Mouse (Mus musculus) MEL (cell line): ENCODE measurements around the gene Clic4. TPM values are rescaled to one million over a fixed set of nuclear protein-coding genes. Genes with fewer than 3 reads are reported as not detected.

Source experiments
- DNase-seq: peaks from one replicate; pipeline ENCODE4 v3.0.0; 2011; ENCODE audit warnings: low read depth, low spot score
- H3K27ac ChIP-seq: 2 replicates; pipeline ENCODE4 v1.5.1; 2012; ENCODE audit warnings: low read depth, mild to moderate bottlenecking, control low read depth, low read length, moderate library complexity; ENCODE audit not compliant: control insufficient read depth
- H3K27me3 ChIP-seq, 2 experiments: fragments of 150-350 bp in 1 of 2; sonication (generic) in 1 of 2; 2 replicates each; pipeline ENCODE4 v1.6.1; 2012; ENCODE audit warnings: low read length in 2 of 2, mild to moderate bottlenecking in 2 of 2, improper control_type of control experiment in 1 of 2, moderate library complexity in 1 of 2; ENCODE audit not compliant: insufficient read depth in 2 of 2, control insufficient read depth in 1 of 2
- H3K36me3 ChIP-seq, 2 experiments: 2 replicates each; pipeline ENCODE4 v1.6.1; 2012 to 2014; ENCODE audit warnings: low read length in 2 of 2, improper control_type of control experiment in 1 of 2, inconsistent platforms in 1 of 2, mild to moderate bottlenecking in 1 of 2; ENCODE audit not compliant: insufficient read depth in 2 of 2, control insufficient read depth in 1 of 2
- H3K4me1 ChIP-seq, 2 experiments: fragments of 150-350 bp in 1 of 2; sonication (generic) in 1 of 2; 2 replicates each; pipeline ENCODE4 v1.6.1; 2012; ENCODE audit warnings: low read length in 2 of 2, improper control_type of control experiment in 1 of 2, mild to moderate bottlenecking in 1 of 2; ENCODE audit not compliant: insufficient read depth in 2 of 2, control insufficient read depth in 1 of 2
- H3K4me3 ChIP-seq, 2 experiments: fragments of 150-350 bp in 1 of 2; sonication (generic) in 1 of 2; 2 replicates each; pipeline ENCODE4 v1.5.1; 2012; ENCODE audit warnings: low read depth in 2 of 2, low read length in 2 of 2, mild to moderate bottlenecking in 2 of 2, moderate library complexity in 2 of 2, control low read depth in 1 of 2, improper control_type of control experiment in 1 of 2; ENCODE audit not compliant: control insufficient read depth in 1 of 2, insufficient read depth in 1 of 2
- H3K79me2 ChIP-seq: 2 replicates; pipeline ENCODE4 v1.6.1; 2012; ENCODE audit warnings: mild to moderate bottlenecking, low read length, moderate library complexity; ENCODE audit not compliant: control insufficient read depth, poor library complexity, insufficient read depth
- H3K9ac ChIP-seq: 2 replicates; pipeline ENCODE4 v1.6.1; 2012; ENCODE audit warnings: low read depth, mild to moderate bottlenecking, control low read depth, low read length, moderate library complexity; ENCODE audit not compliant: control insufficient read depth, poor library complexity, severe bottlenecking
- H3K9me3 ChIP-seq: fragments of 150-350 bp; sonication (generic); replicated peaks from 2 replicates; pipeline ENCODE4 v1.6.1; 2012; ENCODE audit warnings: mild to moderate bottlenecking, low read length, improper control_type of control experiment, moderate library complexity; ENCODE audit not compliant: insufficient read depth
- BHLHE40 ChIP-seq: IDR thresholded peaks from 2 replicates; pipeline ENCODE4 v1.6.1; 2012; ENCODE audit warnings: low read depth, mild to moderate bottlenecking, inconsistent platforms, low read length, improper control_type of control experiment, borderline replicate concordance
- ELF1 ChIP-seq: IDR thresholded peaks from 2 replicates; pipeline ENCODE4 v1.6.1; 2014; ENCODE audit warnings: low read depth, mild to moderate bottlenecking, inconsistent platforms, low read length, improper control_type of control experiment, moderate library complexity
- EP300 ChIP-seq, 2 experiments: IDR thresholded peaks; 2 replicates each; pipeline ENCODE4 v1.6.1; 2011; ENCODE audit warnings: improper control_type of control experiment in 2 of 2, low read length in 2 of 2, low read depth in 1 of 2, mild to moderate bottlenecking in 1 of 2
- ETS1 ChIP-seq: IDR thresholded peaks from 2 replicates; pipeline ENCODE4 v1.6.1; 2012; ENCODE audit warnings: low read depth, mild to moderate bottlenecking, inconsistent platforms, low read length, improper control_type of control experiment, moderate library complexity
- GABPA ChIP-seq: IDR thresholded peaks from 2 replicates; pipeline ENCODE4 v1.6.1; 2012; ENCODE audit warnings: low read depth, mild to moderate bottlenecking, inconsistent platforms, low read length, improper control_type of control experiment, moderate library complexity
- GATA1 ChIP-seq: IDR thresholded peaks from 2 replicates; pipeline ENCODE4 v1.6.1; 2011; ENCODE audit warnings: low read depth, low read length, improper control_type of control experiment
- HCFC1 ChIP-seq: IDR thresholded peaks from 2 replicates; pipeline ENCODE4 v1.6.1; 2012; ENCODE audit warnings: low read depth, mild to moderate bottlenecking, inconsistent platforms, low read length, improper control_type of control experiment, moderate library complexity
- JUND ChIP-seq: IDR thresholded peaks from 2 replicates; pipeline ENCODE4 v1.6.1; 2011; ENCODE audit warnings: low read depth, mild to moderate bottlenecking, improper control_type of control experiment, low read length
- MAX ChIP-seq: IDR thresholded peaks from 2 replicates; pipeline ENCODE4 v1.6.1; 2011; ENCODE audit warnings: low read length, improper control_type of control experiment
- MAZ ChIP-seq: IDR thresholded peaks from 2 replicates; pipeline ENCODE4 v1.6.1; 2012; ENCODE audit warnings: low read depth, mild to moderate bottlenecking, inconsistent platforms, low read length, improper control_type of control experiment
- MEF2A ChIP-seq: IDR thresholded peaks from 2 replicates; pipeline ENCODE4 v1.6.1; 2014; ENCODE audit warnings: low read depth, mild to moderate bottlenecking, inconsistent platforms, low read length, improper control_type of control experiment; ENCODE audit not compliant: poor library complexity, insufficient replicate concordance, severe bottlenecking; ENCODE audit errors: extremely low read depth
- MXI1 ChIP-seq: IDR thresholded peaks from 2 replicates; pipeline ENCODE4 v1.6.1; 2011; ENCODE audit warnings: mild to moderate bottlenecking, low read depth, low read length, improper control_type of control experiment
- MYB ChIP-seq: IDR thresholded peaks from 2 replicates; pipeline ENCODE4 v1.6.1; 2011; ENCODE audit warnings: mild to moderate bottlenecking, low read depth, low read length, improper control_type of control experiment
- MYC ChIP-seq: IDR thresholded peaks from 2 replicates; pipeline ENCODE4 v1.6.1; 2011; ENCODE audit warnings: low read depth, mild to moderate bottlenecking, low read length, improper control_type of control experiment, moderate library complexity
- NELFE ChIP-seq: IDR thresholded peaks from 2 replicates; pipeline ENCODE4 v1.6.1; 2011; ENCODE audit warnings: low read depth, low read length, improper control_type of control experiment
- POLR2AphosphoS2 ChIP-seq: IDR thresholded peaks from 2 replicates; pipeline ENCODE4 v1.6.1; 2011; ENCODE audit warnings: low read length, improper control_type of control experiment
- POLR2AphosphoS5 ChIP-seq: IDR thresholded peaks from 2 replicates; pipeline ENCODE4 v1.6.1; 2012; ENCODE audit warnings: low read depth, borderline replicate concordance, mild to moderate bottlenecking, inconsistent platforms, low read length, moderate library complexity, mixed read lengths
- RCOR1 ChIP-seq: IDR thresholded peaks from 2 replicates; pipeline ENCODE4 v1.6.1; 2012; ENCODE audit warnings: low read depth, mild to moderate bottlenecking, inconsistent platforms, low read length, improper control_type of control experiment
- SIN3A ChIP-seq: IDR thresholded peaks from 2 replicates; pipeline ENCODE4 v1.6.1; 2012; ENCODE audit warnings: low read length, improper control_type of control experiment, inconsistent platforms
- SMC3 ChIP-seq: IDR thresholded peaks from 2 replicates; pipeline ENCODE4 v1.6.1; 2011; ENCODE audit warnings: low read depth, low read length, improper control_type of control experiment
- TAL1 ChIP-seq: IDR thresholded peaks from 2 replicates; pipeline ENCODE4 v1.6.1; 2012; ENCODE audit warnings: mild to moderate bottlenecking, inconsistent platforms, low read length, moderate library complexity, mixed read lengths
- TBP ChIP-seq: IDR thresholded peaks from 2 replicates; pipeline ENCODE4 v1.8.0; 2011; ENCODE audit warnings: low read depth, low read length, improper control_type of control experiment
- USF1 ChIP-seq: IDR thresholded peaks from 2 replicates; pipeline ENCODE4 v1.6.1; 2014; ENCODE audit warnings: low read depth, mild to moderate bottlenecking, inconsistent platforms, low read length, improper control_type of control experiment, moderate library complexity
- USF2 ChIP-seq, 2 experiments: IDR thresholded peaks; 2 replicates each; pipeline ENCODE4 v1.6.1; 2011 to 2012; ENCODE audit warnings: improper control_type of control experiment in 2 of 2, low read length in 2 of 2, borderline replicate concordance in 1 of 2, inconsistent platforms in 1 of 2, low read depth in 1 of 2, mild to moderate bottlenecking in 1 of 2; ENCODE audit not compliant: insufficient read depth in 1 of 2
- ZC3H11A ChIP-seq: IDR thresholded peaks from 2 replicates; pipeline ENCODE4 v1.6.1; 2012; ENCODE audit warnings: low read depth, mild to moderate bottlenecking, inconsistent platforms, low read length, improper control_type of control experiment
- ZKSCAN1 ChIP-seq: IDR thresholded peaks from 2 replicates; pipeline ENCODE4 v1.6.1; 2012; ENCODE audit warnings: low read depth, mild to moderate bottlenecking, inconsistent platforms, low read length, improper control_type of control experiment, moderate library complexity
- ZMIZ1 ChIP-seq: IDR thresholded peaks from 2 replicates; pipeline ENCODE4 v1.6.1; 2012; ENCODE audit warnings: low read depth, mild to moderate bottlenecking, inconsistent platforms, low read length, improper control_type of control experiment, moderate library complexity
- polyA plus RNA-seq, 2 experiments: library from polyadenylated mRNA; stranded (reverse) in 1 of 2; unstranded in 1 of 2; fragments of >175 nt in 1 of 2; fragments of >200 nt in 1 of 2; gene quantifications; 2 replicates each; pipeline versions ENCODE4 v1.2.1 to v1.2.4; 2012; ENCODE audit warnings: low replicate concordance in 2 of 2, low read depth in 1 of 2; ENCODE audit not compliant: insufficient read length in 2 of 2, insufficient read depth in 1 of 2, missing spikeins in 1 of 2
- total RNA-seq: library from RNA; depleted of rRNA; stranded (reverse); fragments of 300-350 nt; gene quantifications from 2 replicates; pipeline ENCODE4 v1.2.3, GENCODE M21; 2012

Gene Clic4
- total and polyA plus RNA-seq, 3 experiments = 32.9 to 274 (median 83.8) TPM

GRCm38 (mm10) chr4:135300248-135301041, 27.8 kb upstream of the Clic4 start:
- H3K9ac ChIP-seq = peak overlapping the region; percentile 35; the same call in 1 of the 2 replicates
- H3K9me3 ChIP-seq = no peaks in the 10 kb centered on the region
- peak; percentile 79 for DNase-seq
- peaks cover 0 to 7% of the 10 kb centered on the region in 2 experiments; a peak in 2 of 4 replicates for H3K36me3 ChIP-seq
- peaks cover 3 to 19% of the 10 kb centered on the region in 2 experiments for H3K4me1 ChIP-seq
- no peaks in the 10 kb centered on the region for H3K27me3 ChIP-seq
- TF ChIP-seq MAX = peak; percentile 40; the same call in 1 of the 2 replicates
- TF ChIP-seq MXI1 = peak; percentile 28; the same call in 1 of the 2 replicates
- no peak for TF ChIP-seq EP300 (IDR thresholded peaks at IDR 0.05; ENCODE audit: low read depth in 1 of 2, low read length in 2 of 2)
- TF ChIP-seq POLR2AphosphoS5 = no peak
- TF ChIP-seq SIN3A = no peak; the same call in 1 of the 2 replicates
- no peak for TF ChIP-seq JUND
- TF ChIP-seq HCFC1 = no peak
- TF ChIP-seq MYC = 0 out of 2 replicates have a peak, but pooled peaks have one; percentile 19
- no peak for TF ChIP-seq MYB
- TF ChIP-seq GABPA = no peak
- 0 out of 2 replicates have a peak, but pooled peaks have one; percentile 10 for TF ChIP-seq ELF1
- no peak for TF ChIP-seq TAL1
- TF ChIP-seq ZMIZ1 = no peak
- no peak for TF ChIP-seq SMC3
- TF ChIP-seq POLR2AphosphoS2 = no peak
- no peak; the same call in 1 of the 2 replicates for TF ChIP-seq BHLHE40
- TF ChIP-seq ZC3H11A = no peak
- no peak; the same call in 1 of the 2 replicates for TF ChIP-seq ETS1
- TF ChIP-seq GATA1 = no peak
- no peak for TF ChIP-seq MEF2A
- no peak for TF ChIP-seq ZKSCAN1
- no peak for TF ChIP-seq USF2 (IDR thresholded peaks at IDR 0.05; ENCODE audit: borderline replicate concordance in 1 of 2, insufficient read depth in 1 of 2, low read depth in 1 of 2, low read length in 2 of 2)
- no peak for TF ChIP-seq MAZ
- TF ChIP-seq RCOR1 = no peak
- TF ChIP-seq USF1 = no peak
- TF ChIP-seq TBP = no peak
- TF ChIP-seq NELFE = no peak
- peak overlapping the region; percentile 33; the same call in 1 of the 2 replicates for H3K27ac ChIP-seq
- no peaks in the 10 kb centered on the region for H3K79me2 ChIP-seq
- H3K4me3 ChIP-seq = peak overlapping the region; percentile 27 to 56
